Mouse (Mus musculus) spleen, postnatal 36 days (tissue): ENCODE results near the gene S100a16.
A peak's percentile ranks its signal among the peaks of the same experiment; 100 is the strongest.

Experiments
- DNase-seq, 2 experiments: peaks; one replicate each; pipeline ENCODE4 v3.0.0; 2022; ENCODE audit warnings: low spot score in 2 of 2, mixed read lengths in 1 of 2

Gene S100a16

GRCm38 (mm10) chr3:90517711-90518110, 19.3 kb upstream of the S100a16 start:
- no peak for DNase-seq

GRCm38 (mm10) chr3:90525421-90525820, 11.6 kb upstream of the S100a16 start:
- DNase-seq = peak in 1 of 2 experiments; percentile 33

GRCm38 (mm10) chr3:90526076-90526475, 11.0 kb upstream of the S100a16 start:
- no peak for DNase-seq

GRCm38 (mm10) chr3:90526580-90526979, 10.5 kb upstream of the S100a16 start, which contains the start of gene S100a14:
Gene S100a14 (plus strand): TSS chr3:90526856.
- peak in 1 of 2 experiments; percentile 32 for DNase-seq

DNA sequence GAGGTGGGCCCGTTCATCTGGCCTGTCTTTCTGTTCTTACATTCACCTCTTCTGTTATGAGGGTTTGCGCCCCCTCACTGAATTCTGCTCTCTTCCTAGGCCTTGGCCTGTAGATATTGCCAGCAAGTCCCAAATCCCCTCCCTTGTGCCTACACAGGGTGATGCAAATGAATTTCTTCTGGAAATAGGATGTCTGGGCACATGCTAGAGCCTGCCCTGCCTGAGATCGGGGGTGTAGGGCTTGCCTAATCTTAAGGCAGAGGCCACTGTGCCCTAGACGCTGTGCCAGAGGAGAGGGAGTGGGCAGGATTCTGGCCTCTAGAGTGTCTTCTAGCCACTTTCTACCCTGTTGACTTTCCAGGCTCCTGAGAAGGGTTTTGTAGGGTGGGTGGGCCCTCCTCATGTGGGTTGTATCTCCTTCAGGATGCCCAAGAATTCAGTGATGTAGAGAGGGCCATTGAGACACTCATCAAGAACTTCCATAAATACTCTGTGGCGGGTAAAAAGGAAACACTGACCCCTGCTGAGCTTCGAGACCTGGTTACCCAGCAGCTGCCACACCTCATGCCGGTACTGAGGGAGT, 9.7 kb upstream of the S100a16 start:
- DNase-seq = no peak

DNA sequence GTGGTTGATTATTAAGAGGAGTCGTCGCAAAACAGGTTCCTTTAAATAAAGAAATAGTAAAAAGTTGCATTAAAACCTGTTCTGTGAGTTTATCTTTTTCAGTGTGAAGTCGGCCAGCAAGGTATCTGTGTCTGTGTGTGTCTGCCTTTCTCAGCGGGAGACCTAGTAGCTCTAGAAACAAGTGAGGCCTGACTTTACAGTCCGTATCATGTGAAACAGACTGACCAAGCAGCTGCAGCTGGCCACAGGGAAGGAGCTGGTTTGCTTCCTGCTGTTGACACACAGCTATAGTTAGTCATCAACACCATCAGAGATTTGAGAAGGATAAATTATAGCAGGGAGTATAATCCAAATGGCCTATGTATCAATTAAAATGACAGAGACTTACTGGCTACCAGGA, 5.3 kb upstream of the S100a16 start:
- DNase-seq = no peak

- DNase-seq = no peak
These were observed 1.6 kb upstream of the S100a16 start for GRCm38 (mm10) chr3:90535446-90535845.

GRCm38 (mm10) chr3:90537905-90538296, 847 bp downstream of the S100a16 start:
- no peak for DNase-seq

DNA sequence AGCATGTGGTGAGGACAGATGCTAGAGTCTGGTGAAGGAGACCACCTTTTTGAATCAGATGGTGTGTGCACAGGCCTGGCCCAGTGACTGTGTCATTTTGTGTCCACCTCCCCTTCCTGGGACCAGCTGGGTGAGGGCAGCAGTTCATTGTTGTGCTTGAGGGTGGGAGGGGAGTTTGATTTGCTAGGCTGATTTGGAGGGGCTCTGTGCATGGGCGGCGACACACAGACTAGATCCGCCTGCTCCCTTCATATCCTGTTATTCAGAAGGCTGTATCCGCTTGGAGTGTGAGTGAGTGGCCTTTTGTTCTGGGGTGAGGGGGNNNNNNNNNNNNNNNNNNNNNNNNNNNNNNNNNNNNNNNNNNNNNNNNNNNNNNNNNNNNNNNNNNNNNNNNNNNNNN, 3.9 kb downstream of the S100a16 start:
- no peak for DNase-seq

DNA sequence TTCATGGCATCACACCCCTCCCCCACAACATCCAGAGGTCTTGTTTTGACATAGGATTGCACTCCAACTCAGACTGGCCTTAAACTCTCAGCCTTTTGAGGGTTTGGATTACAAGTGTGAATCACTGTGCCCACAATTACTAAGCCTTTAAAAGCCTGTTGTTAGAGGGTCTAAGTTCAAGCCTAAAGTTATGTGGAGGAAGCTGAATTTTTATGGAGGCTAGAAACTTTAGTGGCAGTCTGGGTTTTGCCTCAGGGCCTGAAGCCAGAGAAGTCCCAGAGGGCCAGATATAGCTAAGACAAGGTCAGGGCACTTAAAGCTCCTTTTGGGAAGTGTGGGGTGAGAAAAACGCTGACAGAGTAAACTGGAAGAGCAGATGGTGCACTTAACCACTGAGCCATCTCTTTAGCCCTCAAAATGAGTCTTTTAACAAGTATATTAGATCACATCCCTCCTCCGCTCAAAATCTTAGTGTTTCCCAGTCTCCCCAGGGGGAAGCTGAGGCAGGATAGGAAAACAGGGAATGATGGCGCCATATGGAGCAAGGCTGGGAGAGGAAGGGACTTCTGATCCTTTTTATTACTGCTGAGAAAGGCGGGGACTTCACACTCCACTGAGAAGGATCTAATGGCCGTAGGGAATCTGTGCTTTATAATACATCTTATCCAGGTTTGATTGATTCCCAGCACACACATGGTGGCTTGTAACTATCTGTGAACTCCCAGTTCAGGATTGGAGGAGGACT, 12.8 kb downstream of the S100a16 start:
- no peak for DNase-seq

DNA sequence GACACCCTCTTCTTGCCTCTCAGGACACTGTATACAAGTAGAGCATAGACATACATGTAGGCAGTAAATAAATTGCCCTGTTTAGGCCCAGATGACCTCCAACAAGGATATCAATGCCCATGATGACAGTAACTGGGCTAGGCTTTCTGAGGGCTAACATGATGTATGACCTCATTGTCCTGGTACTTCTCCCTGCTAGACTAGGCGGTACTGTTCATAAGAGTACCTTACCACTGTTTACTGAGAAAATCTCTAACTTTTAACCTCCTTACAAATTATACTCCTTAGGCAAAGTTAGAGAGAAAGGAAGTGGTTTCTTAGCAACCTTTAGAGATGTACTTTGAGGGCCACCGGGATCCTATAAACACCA, 13.4 kb downstream of the S100a16 start:
- DNase-seq = no peak

DNA sequence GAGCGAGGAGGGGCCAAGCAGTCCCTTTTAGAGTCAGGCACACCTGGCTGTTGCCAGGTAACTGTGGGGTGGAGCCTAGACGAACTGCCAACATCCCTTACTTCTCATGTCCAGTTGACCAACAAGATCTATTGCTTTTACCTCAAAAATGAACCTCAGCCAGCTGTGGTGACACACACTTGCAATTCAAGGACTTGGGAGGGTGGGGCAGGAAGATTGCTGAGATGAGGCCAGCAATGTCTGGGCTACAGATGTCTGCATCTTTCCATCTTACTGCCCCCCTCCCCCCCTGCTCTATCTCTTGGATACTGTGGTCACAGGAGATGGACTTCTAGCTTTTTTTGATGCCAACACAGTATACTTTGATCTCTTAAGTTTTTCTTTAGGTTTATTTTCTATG, 15.2 kb downstream of the S100a16 start:
- no peak for DNase-seq

GRCm38 (mm10) chr3:90555954-90556353, 18.9 kb downstream of the S100a16 start:
- DNase-seq = no peak

DNA sequence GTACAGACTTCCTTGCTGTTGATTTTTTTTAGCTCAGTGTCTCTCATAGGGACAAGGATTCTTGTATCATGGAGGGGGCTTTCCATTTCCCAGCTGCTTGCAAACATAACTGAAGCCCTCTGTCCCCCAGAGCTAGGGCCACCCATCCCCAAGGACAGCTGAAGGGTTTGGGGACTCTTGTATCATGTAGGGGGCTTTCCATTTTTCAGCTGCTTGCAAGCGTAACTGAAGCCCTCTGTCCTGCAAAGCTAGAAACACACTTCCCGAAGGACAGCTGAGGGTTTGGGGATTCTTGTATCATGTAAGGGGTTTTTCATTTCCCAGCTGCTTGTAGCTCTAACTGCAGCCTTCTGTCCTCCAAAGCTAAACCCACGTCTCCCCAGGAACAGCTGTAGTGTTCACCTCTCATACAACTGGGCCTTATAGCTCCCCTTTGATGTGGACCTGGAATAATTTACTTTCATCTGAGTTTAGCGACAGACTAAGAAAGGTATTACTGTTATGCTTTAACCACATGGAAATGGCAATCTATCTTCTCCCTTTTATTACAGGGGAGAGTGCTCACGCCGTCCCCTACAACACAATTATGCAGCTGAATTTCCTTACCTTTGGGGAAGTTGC, 23.1 kb downstream of the S100a16 start, which contains the start of gene S100a3:
Gene S100a3 (plus strand): TSS at position 571 of the 621 bp plus-strand sequence.
- no peak for DNase-seq

- DNase-seq = no peak
These were observed 37.6 kb downstream of the S100a16 start for GRCm38 (mm10) chr3:90574691-90575090.

- no peak for DNase-seq
These were observed 38.3 kb downstream of the S100a16 start for GRCm38 (mm10) chr3:90575320-90575719.

- no peak for DNase-seq
These were observed 39.4 kb downstream of the S100a16 start for GRCm38 (mm10) chr3:90576351-90577001.

- no peak for DNase-seq
These were observed 42.4 kb downstream of the S100a16 start for GRCm38 (mm10) chr3:90579433-90579832.

DNA sequence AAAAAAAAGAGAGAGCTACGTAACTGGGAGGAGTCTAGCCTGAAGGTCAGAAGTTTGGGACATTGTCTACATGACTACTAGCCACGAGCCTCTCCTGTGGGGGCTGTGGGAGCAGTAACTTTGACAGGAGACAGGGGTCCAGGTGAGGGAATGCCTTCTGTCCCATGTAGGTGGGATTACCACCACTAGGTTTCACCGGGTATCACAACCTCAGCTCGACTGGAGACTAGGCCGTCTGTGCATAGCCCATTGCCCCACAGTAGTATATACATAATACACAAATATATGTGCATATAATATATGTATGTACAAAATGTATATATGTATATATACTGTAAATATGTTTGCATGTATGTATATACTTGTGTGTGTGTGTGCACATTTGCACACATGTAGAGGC, 44.1 kb downstream of the S100a16 start:
- DNase-seq = no peak

GRCm38 (mm10) chr3:90582156-90582555, 45.1 kb downstream of the S100a16 start:
- no peak for DNase-seq

DNA sequence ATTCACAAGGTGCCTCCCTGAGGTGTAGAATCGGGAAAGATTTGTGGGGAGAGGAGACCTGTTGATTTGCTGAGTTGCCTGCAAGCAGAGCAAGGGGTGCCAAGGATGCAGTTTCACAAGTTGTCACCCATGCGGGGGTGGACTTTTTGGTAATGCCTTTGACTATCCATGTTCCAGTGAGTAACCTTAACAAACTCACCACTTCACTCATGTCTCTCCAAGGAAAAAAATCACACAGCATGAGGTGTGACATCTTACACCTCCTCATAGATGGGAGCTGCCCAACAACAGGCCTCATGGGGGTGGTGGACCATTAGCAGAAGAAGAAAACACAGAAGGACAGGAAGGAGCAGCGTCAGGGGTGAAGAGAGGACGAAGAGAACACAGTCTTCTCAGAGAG, 45.5 kb downstream of the S100a16 start:
- no peak for DNase-seq

GRCm38 (mm10) chr3:90583893-90584292, 46.8 kb downstream of the S100a16 start:
- DNase-seq = no peak
